Mouse (Mus musculus) kidney, embryonic 14.5 days (tissue): ENCODE data around the gene Arid1b. TPM values are rescaled to one million over a fixed set of nuclear protein-coding genes. Genes with fewer than 3 reads are reported as not detected.

Experiments
- ATAC-seq: fragments of 200-750 bp; cut with Nextera tagmentation; 2 replicates; pipeline ENCODE4 v1.8.0; 2017; ENCODE audit warnings: moderate number of reproducible peaks, mild to moderate bottlenecking, moderate TSS enrichment, moderate library complexity; ENCODE audit not compliant: low FRiP score, low TSS enrichment
- H3K27ac ChIP-seq: fragments of 300-500 bp; sonication (generic); 2 replicates; pipeline ENCODE4 v1.5.1; 2014; ENCODE audit warnings: low read depth, mild to moderate bottlenecking, low read length, moderate library complexity, mixed read lengths
- H3K27me3 ChIP-seq: fragments of 300-500 bp; sonication (generic); 2 replicates; pipeline ENCODE4 v1.6.1; 2014; ENCODE audit warnings: mild to moderate bottlenecking, low read length; ENCODE audit not compliant: control insufficient read depth, insufficient read depth
- H3K36me3 ChIP-seq: fragments of 300-500 bp; sonication (generic); 2 replicates; pipeline ENCODE4 v1.6.1; 2014; ENCODE audit warnings: low read length, mixed read lengths; ENCODE audit not compliant: control insufficient read depth, insufficient read depth
- H3K4me1 ChIP-seq: fragments of 300-500 bp; sonication (generic); 2 replicates; pipeline ENCODE4 v1.6.1; 2014; ENCODE audit warnings: low read length, mixed read lengths; ENCODE audit not compliant: control insufficient read depth, insufficient read depth
- H3K4me2 ChIP-seq: fragments of 300-500 bp; sonication (generic); replicated peaks from 2 replicates; pipeline ENCODE4 v1.6.1; 2014; ENCODE audit warnings: low read depth, mild to moderate bottlenecking, low read length
- H3K4me3 ChIP-seq: fragments of 300-500 bp; sonication (generic); 2 replicates; pipeline ENCODE4 v1.5.1; 2014; ENCODE audit warnings: mild to moderate bottlenecking, low read length
- H3K9ac ChIP-seq: fragments of 300-500 bp; sonication (generic); 2 replicates; pipeline ENCODE4 v1.6.1; 2014; ENCODE audit warnings: low read depth, mild to moderate bottlenecking, low read length, moderate library complexity
- H3K9me3 ChIP-seq: fragments of 300-500 bp; sonication (generic); 2 replicates; pipeline ENCODE4 v1.6.1; 2016; ENCODE audit warnings: low read length; ENCODE audit not compliant: control insufficient read depth
- WGBS: fragments of 180-500 bp; shearing (Covaris S2); extraction: QIAGEN DNeasy Blood & Tissue Kit; methylation state at CpG from one replicate; pipeline ENCODE4 v1.1.7; 2014; 5-methylcytosine and 5-hydroxymethylcytosine counted together
- polyA plus RNA-seq: library from polyadenylated mRNA; unstranded; fragments of >200 nt; fragmentation: Nextera tagmentation; extraction: Ambion mirVana; gene quantifications from 2 replicates; pipeline ENCODE4 v1.2.1, GENCODE M21; 2014

Arid1b gene
- polyA plus RNA-seq, 1 experiment from 2014 or later: 19.2 TPM

DNA sequence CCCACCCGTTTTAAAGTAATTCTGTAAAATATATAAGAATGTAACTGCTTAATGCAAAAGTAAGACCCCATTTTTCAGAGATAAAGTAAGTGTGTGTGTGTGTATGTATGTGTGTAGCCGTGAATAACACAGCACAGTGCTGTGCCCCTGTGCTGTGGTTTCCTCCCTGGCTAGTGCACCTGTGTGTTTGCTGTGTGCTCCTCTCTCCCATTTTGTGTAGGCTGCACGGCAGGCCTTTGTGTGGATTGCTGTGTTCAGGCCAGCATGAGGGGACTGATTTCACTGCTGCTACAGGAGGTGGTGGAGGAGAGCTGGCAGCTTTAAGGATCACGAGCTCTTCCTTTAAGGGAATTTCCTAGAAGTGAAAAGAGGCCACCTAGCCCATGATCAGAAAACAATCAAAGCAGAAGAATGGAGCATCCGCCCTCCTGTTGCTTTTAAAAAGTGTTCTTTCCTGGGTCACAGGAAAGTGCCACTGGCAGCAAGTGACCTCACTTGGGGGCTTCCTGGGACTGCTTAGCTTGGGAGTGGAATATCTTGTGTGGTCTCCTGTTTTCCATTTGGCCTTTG lies 66.5 kb downstream of the Arid1b start:
- Histone ChIP-seq H3K4me2 (no peak overlapping the region), H3K27ac (no peak overlapping the region), H3K9ac (no peak overlapping the region), H3K4me1 (peaks cover 54% of the 10 kb centered on the region), H3K27me3 (no peaks in the 10 kb centered on the region), H3K9me3 (no peaks in the 10 kb centered on the region), H3K4me3 (no peak overlapping the region), H3K36me3 (no peaks in the 10 kb centered on the region)
- 73% methylated on average over 5 of the region's 5 CpGs for WGBS
- no peak for ATAC-seq

DNA sequence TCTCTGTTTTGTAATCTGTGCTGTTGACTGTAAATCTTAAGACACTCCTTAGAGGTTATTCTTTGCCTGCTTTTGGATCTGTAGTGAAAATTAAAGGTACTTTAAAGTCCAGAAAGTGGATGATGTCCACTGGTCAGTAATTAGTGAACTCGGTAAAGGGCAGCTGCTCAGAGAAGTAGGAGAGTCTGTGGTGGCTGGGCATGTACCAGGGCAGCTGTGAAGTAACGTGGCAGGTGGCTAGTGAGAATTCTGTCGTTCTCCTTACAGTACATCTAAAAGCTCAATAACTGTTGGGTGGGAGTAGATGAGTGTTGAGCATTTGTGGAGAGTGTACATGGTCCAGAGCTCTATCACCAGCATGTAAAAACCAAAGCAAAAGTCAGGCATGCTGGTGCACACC lies 67.1 kb downstream of the Arid1b start:
- H3K4me2 ChIP-seq: no peak overlapping the region
- peaks cover 52% of the 10 kb centered on the region for H3K4me1 ChIP-seq
- 80% methylated on average over 3 of the region's 3 CpGs for WGBS
- no peaks in the 10 kb centered on the region for H3K9me3 ChIP-seq
- H3K27me3 ChIP-seq: no peaks in the 10 kb centered on the region
- no peak overlapping the region for H3K27ac ChIP-seq
- H3K36me3 ChIP-seq: no peaks in the 10 kb centered on the region
- no peak overlapping the region for H3K9ac ChIP-seq
- no peak overlapping the region for H3K4me3 ChIP-seq
- no peak for ATAC-seq

DNA sequence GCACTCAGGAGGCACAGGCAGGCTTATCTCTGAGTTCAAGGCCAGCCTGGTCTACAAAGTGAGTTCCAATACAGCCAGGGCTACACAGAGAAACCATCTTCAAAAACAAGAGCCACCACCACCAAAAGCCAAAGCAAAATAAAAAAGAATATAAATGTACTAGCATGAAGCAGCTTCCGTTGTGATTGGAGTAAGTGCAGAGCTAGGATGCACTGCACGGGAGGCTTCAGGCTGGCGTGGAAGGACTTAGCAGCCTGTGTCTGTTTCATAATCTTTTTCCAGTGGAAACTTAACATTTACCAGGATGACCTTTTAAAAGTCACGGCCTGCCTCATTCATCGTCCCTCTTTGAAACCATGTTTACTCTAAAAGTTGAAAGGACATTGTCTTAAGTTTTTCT lies 67.5 kb downstream of the Arid1b start:
- no peak for ATAC-seq
- H3K27ac ChIP-seq: no peak overlapping the region
- no peaks in the 10 kb centered on the region for H3K36me3 ChIP-seq
- no peak overlapping the region for H3K4me2 ChIP-seq
- H3K9me3 ChIP-seq: no peaks in the 10 kb centered on the region
- H3K27me3 ChIP-seq: no peaks in the 10 kb centered on the region
- H3K9ac ChIP-seq: no peak overlapping the region
- H3K4me1 ChIP-seq: peaks cover 50% of the 10 kb centered on the region
- no peak overlapping the region for H3K4me3 ChIP-seq
- 69% methylated on average over 5 of the region's 5 CpGs for WGBS

- Histone ChIP-seq H3K27ac (no peak overlapping the region), H3K4me1 (peaks cover 37% of the 10 kb centered on the region), H3K9ac (no peak overlapping the region), H3K27me3 (no peaks in the 10 kb centered on the region), H3K4me3 (no peak overlapping the region), H3K9me3 (no peaks in the 10 kb centered on the region), H3K4me2 (no peak overlapping the region), H3K36me3 (no peaks in the 10 kb centered on the region)
- 84% methylated on average over 9 of the region's 9 CpGs for WGBS
- no peak for ATAC-seq
These were observed 69.5 kb downstream of the Arid1b start for GRCm38 (mm10) chr17:5063471-5064176.

DNA sequence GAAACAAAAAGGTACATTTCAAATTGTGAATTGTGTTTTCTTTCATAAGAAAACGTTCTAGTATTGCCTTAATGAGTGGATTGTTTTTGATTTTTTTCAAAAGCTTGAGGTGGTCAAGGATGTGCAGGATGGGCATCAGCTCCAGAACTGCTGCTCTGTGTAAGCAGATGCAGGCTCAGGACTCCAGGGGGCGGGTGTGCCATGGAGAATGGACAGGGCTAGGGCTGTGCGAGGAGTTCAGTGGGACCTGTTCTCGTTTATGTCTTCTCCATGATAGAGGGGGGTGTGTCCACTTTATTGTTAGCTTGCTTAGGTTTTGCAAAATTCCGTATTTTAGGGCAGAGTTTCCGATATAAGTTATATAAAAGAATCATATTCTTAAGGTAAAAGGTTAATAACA lies 70.6 kb downstream of the Arid1b start:
- no peaks in the 10 kb centered on the region for H3K36me3 ChIP-seq
- WGBS: 83% methylated on average over 6 of the region's 6 CpGs
- H3K9ac ChIP-seq: no peak overlapping the region
- no peak overlapping the region for H3K4me3 ChIP-seq
- H3K27ac ChIP-seq: no peak overlapping the region
- no peaks in the 10 kb centered on the region for H3K9me3 ChIP-seq
- no peaks in the 10 kb centered on the region for H3K27me3 ChIP-seq
- no peak for ATAC-seq
- peaks cover 27% of the 10 kb centered on the region for H3K4me1 ChIP-seq
- H3K4me2 ChIP-seq: no peak overlapping the region

GRCm38 (mm10) chr17:5065270-5065669 lies 71.1 kb downstream of the Arid1b start:
- H3K4me1 ChIP-seq: peaks cover 25% of the 10 kb centered on the region
- no peak overlapping the region for H3K4me3 ChIP-seq
- no peaks in the 10 kb centered on the region for H3K9me3 ChIP-seq
- H3K27me3 ChIP-seq: no peaks in the 10 kb centered on the region
- WGBS: 81% methylated on average over 6 of the region's 6 CpGs
- no peak overlapping the region for H3K4me2 ChIP-seq
- no peaks in the 10 kb centered on the region for H3K36me3 ChIP-seq
- no peak overlapping the region for H3K9ac ChIP-seq
- 0 out of 2 replicates have a peak, but pooled peaks have one; percentile 44 for ATAC-seq
- no peak overlapping the region for H3K27ac ChIP-seq

DNA sequence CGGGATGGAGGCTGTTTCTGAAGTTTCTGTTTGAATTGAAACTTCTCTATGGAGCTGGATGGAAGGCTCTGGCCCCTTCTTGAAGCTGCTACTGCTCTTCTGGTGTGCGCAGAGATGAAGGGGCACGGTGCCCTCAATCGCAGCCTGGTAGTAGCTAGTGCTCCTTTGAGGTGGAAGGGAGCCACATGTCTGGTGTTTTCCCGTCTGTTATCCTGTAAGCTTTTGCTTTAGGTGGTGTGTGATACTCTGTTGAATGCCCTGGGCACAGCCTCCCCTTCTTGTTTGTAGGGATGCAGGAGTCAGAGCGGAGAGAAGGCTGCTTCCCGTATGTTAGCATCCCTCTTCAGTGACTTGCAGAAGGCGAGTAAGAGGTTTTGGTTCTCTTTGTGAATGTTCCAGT lies 72.7 kb downstream of the Arid1b start:
- Histone ChIP-seq H3K27ac (no peak overlapping the region), H3K9me3 (no peaks in the 10 kb centered on the region)
- no peak for ATAC-seq

DNA sequence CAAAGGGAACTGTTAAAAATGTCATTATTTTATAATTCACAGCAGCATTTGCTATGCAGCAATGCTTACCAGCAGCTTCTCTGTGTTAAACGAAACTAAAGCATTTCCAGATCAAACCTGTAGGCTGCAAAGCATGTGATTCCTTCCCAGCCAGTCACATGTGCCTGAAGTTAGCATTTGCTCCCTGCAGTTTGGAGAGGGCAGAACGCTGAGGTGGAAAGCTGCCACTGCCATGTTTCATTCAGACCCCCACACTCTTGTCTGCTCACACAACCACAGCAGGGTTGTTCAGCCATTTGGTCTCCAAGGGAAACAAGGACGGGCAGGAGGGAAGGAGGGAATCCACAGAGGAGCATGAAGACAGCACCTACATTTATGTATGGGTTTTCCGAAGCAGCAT lies 73.1 kb downstream of the Arid1b start:
- ATAC-seq: no peak
- Histone ChIP-seq H3K9me3 (no peaks in the 10 kb centered on the region), H3K36me3 (no peaks in the 10 kb centered on the region), H3K4me1 (peaks cover 15% of the 10 kb centered on the region), H3K27ac (no peak overlapping the region), H3K4me3 (no peak overlapping the region), H3K27me3 (no peaks in the 10 kb centered on the region), H3K4me2 (no peak overlapping the region), H3K9ac (no peak overlapping the region)
- 49% methylated on average over 4 of the region's 4 CpGs for WGBS

More for the DNA sequence above, 72.7 kb downstream of the Arid1b start:
- Histone ChIP-seq H3K4me2 (no peak overlapping the region), H3K9ac (no peak overlapping the region), H3K4me3 (no peak overlapping the region), H3K4me1 (peaks cover 15% of the 10 kb centered on the region), H3K27me3 (no peaks in the 10 kb centered on the region), H3K36me3 (no peaks in the 10 kb centered on the region)
- 83% methylated on average over 8 of the region's 8 CpGs for WGBS

GRCm38 (mm10) chr17:5070399-5070798 lies 76.3 kb downstream of the Arid1b start:
- no peak for ATAC-seq
- peaks cover 10% of the 10 kb centered on the region for H3K4me1 ChIP-seq
- H3K27ac ChIP-seq: no peak overlapping the region
- no peaks in the 10 kb centered on the region for H3K27me3 ChIP-seq
- no peak overlapping the region for H3K4me2 ChIP-seq
- no peaks in the 10 kb centered on the region for H3K36me3 ChIP-seq
- WGBS: 87% methylated on average over 3 of the region's 3 CpGs
- H3K9me3 ChIP-seq: no peaks in the 10 kb centered on the region
- H3K4me3 ChIP-seq: no peak overlapping the region
- no peak overlapping the region for H3K9ac ChIP-seq
